Mouse (Mus musculus): ENCODE results near the gene Ferd3l.

Gene Ferd3l

GRCm38 (mm10) chr12:33965661-33966360 lies 37.6 kb downstream of the Ferd3l start:
- DNase-seq (ENCODE audit: low spot score in 2 of 2) = no peak

- DNase-seq (ENCODE audit: low spot score in 2 of 2) = no peak
These were observed 38.5 kb downstream of the Ferd3l start for GRCm38 (mm10) chr12:33966490-33967415.

- no peak for DNase-seq (ENCODE audit: low spot score in 2 of 2)
These were observed 39.3 kb downstream of the Ferd3l start for GRCm38 (mm10) chr12:33967514-33967913.

GRCm38 (mm10) chr12:33968041-33968897 lies 40.0 kb downstream of the Ferd3l start:
- no peak for DNase-seq (ENCODE audit: low spot score in 2 of 2)

GRCm38 (mm10) chr12:33968898-33969178 lies 40.6 kb downstream of the Ferd3l start:
- no peak for DNase-seq (ENCODE audit: low spot score in 2 of 2)

All from spleen, postnatal 14 days (tissue).